Mouse (Mus musculus) embryonic facial prominence, embryonic 14.5 days (tissue): ENCODE data around the gene Kcnh3. TPM values are rescaled to one million over a fixed set of nuclear protein-coding genes. Genes with fewer than 3 reads are reported as not detected.

Experiments
- ATAC-seq: fragments of 200-750 bp; cut with Nextera tagmentation; 2 replicates; pipeline ENCODE4 v1.8.0; 2017; ENCODE audit warnings: low read depth, moderate number of reproducible peaks, moderate TSS enrichment
- DNase-seq: peaks from one replicate; pipeline ENCODE4 v3.0.0-alpha.2; 2015; ENCODE audit warnings: low spot score
- H3K27ac ChIP-seq: fragments of 300-500 bp; sonication (generic); replicated peaks from 2 replicates; pipeline ENCODE4 v1.5.1; 2014; ENCODE audit warnings: low read depth, mild to moderate bottlenecking, low read length, moderate library complexity
- H3K27me3 ChIP-seq: fragments of 300-500 bp; sonication (generic); replicated peaks from 2 replicates; pipeline ENCODE4 v1.6.1; 2014; ENCODE audit warnings: low read length; ENCODE audit not compliant: control insufficient read depth, insufficient read depth
- H3K36me3 ChIP-seq: fragments of 300-500 bp; sonication (generic); 2 replicates; pipeline ENCODE4 v1.6.1; 2014; ENCODE audit warnings: low read length, mixed read lengths; ENCODE audit not compliant: control insufficient read depth, insufficient read depth
- H3K4me1 ChIP-seq: fragments of 300-500 bp; sonication (generic); 2 replicates; pipeline ENCODE4 v1.6.1; 2014; ENCODE audit warnings: antibody characterized with exemption, low read length; ENCODE audit not compliant: control insufficient read depth, insufficient read depth
- H3K4me2 ChIP-seq: fragments of 300-500 bp; sonication (generic); 2 replicates; pipeline ENCODE4 v1.6.1; 2014; ENCODE audit warnings: low read depth, mild to moderate bottlenecking, low read length, moderate library complexity, mixed read lengths
- H3K4me3 ChIP-seq: fragments of 300-500 bp; sonication (generic); 2 replicates; pipeline ENCODE4 v1.5.1; 2014; ENCODE audit warnings: low read depth, mild to moderate bottlenecking, low read length
- H3K9ac ChIP-seq: fragments of 300-500 bp; sonication (generic); 2 replicates; pipeline ENCODE4 v1.6.1; 2014; ENCODE audit warnings: low read depth, mild to moderate bottlenecking, low read length, moderate library complexity, mixed read lengths
- H3K9me3 ChIP-seq: fragments of 300-500 bp; sonication (generic); 2 replicates; pipeline ENCODE4 v1.6.1; 2016; ENCODE audit warnings: low read length; ENCODE audit not compliant: control insufficient read depth
- WGBS: fragments of 180-500 bp; shearing (Covaris S2); extraction: QIAGEN DNeasy Blood & Tissue Kit; methylation state at CpG from one replicate; pipeline ENCODE4 v1.1.7; 2014; 5-methylcytosine and 5-hydroxymethylcytosine counted together
- polyA plus RNA-seq: library from polyadenylated mRNA; unstranded; fragments of >200 nt; fragmentation: Nextera tagmentation; extraction: Ambion mirVana; gene quantifications from 2 replicates; pipeline ENCODE4 v1.2.1, GENCODE M21; 2014

Gene Kcnh3
- polyA plus RNA-seq, 1 experiment from 2014 or later, result 1.5 TPM

DNA sequence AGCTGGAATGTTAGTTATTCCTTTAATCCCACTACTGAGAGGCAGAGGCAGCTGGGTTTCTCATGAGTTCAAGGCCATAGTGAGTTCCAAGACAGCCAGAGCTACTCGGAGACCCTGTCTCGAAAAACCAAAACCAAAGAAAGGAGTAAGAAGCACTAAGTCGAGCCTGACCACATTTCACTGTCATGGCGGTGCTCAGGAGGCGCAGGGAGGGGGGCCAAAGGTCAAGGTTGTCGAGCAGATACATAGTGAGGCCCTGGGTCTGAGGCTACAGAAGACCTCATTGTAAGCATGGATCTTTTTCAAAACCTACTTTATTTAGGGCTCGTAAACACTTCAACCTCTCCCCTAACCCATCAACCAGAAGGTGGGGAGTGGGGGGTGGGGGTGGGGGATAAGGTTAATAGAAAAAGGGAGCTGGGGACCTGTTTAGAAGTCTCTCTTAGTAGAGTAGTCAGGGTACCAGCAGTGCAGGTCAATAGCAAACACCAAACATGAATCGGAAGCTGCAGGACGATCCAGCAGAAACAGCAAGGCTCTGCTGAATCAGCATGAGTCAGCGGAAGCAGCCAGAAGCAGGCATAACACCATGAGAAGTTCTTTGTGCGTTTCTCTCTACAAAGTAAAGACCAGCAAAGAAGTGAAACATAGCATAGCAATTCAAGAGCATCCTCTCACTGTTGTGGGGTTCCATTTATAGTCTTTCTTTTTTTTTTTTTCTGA, 8.8 kb upstream of the Kcnh3 start:
- H3K36me3 ChIP-seq, result peaks cover 31% of the 10 kb centered on the region
- no peak overlapping the region for H3K27ac ChIP-seq
- 87% methylated on average over 11 of the region's 11 CpGs for WGBS
- H3K9me3 ChIP-seq, result no peaks in the 10 kb centered on the region
- no peak overlapping the region for H3K9ac ChIP-seq
- DNase-seq (no peak), ATAC-seq (no peak)
- no peak overlapping the region for H3K4me3 ChIP-seq
- H3K4me2 ChIP-seq, result no peak overlapping the region
- H3K27me3 ChIP-seq, result no peaks in the 10 kb centered on the region
- no peaks in the 10 kb centered on the region for H3K4me1 ChIP-seq

DNA sequence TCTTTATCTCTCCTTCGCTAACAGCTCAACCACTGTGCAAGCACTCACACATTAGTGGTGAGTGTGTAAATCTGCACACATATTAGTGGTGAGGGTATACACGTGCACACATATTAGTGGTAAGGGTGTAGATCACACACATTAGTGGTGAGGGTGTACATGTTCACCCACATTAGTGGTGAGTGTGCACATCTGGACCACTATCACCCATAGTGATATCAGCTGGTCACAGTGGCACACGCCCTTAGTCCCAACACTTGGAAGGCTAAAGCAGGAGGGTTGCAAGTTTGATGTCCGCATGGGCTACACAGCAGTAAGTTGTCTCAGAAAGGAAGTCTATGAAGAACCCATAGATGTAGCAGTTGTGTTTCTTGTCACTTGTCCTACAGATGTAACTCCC, 7.0 kb upstream of the Kcnh3 start:
- Histone ChIP-seq H3K9ac (no peak overlapping the region), H3K4me3 (no peak overlapping the region), H3K36me3 (peaks cover 15% of the 10 kb centered on the region), H3K27ac (no peak overlapping the region), H3K4me1 (peaks cover 2% of the 10 kb centered on the region; the same call in 1 of the 2 replicates), H3K9me3 (no peaks in the 10 kb centered on the region), H3K4me2 (no peak overlapping the region), H3K27me3 (peaks cover 16% of the 10 kb centered on the region)
- ATAC-seq, result no peak
- no peak for DNase-seq
- WGBS, result 89% methylated on average over 4 of the region's 4 CpGs

DNA sequence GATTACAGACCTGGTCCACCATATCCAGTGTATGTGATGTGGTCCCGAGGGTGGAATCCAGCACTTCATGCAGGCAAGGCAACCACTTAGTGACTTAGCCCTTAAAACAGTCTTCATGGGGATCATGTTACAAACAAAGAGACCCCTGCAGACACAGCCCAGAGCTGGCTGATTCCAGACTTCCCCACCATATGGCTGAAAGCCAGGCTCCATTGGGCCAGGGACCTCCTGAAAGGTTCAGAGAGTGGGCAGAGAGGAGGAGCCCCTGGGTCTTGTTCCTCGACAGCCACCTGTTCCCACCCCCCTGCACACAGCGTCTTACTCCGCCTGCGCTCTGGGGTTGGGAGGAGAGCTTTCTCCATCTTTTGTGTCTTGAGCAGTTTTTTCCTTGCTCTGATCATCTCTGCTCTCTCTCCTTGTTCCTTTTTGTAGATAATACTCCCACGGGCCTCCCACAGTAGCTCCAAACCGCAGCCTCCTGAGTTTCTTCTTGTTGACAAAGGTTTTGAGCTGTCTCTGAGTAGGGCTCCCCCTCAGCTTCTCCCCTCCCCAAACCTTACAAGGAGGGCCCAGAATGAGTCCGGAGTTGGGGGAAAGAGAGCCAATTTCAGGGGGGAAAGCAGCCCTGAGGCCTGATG, 3.2 kb upstream of the Kcnh3 start:
- H3K27me3 ChIP-seq, result peaks cover 54% of the 10 kb centered on the region
- no peaks in the 10 kb centered on the region for H3K9me3 ChIP-seq
- peaks cover 18% of the 10 kb centered on the region for H3K4me1 ChIP-seq
- no peak overlapping the region for H3K27ac ChIP-seq
- WGBS, result 7% methylated on average over 8 of the region's 8 CpGs
- no peak overlapping the region for H3K4me2 ChIP-seq
- DNase-seq, result peak; percentile 50
- no peak overlapping the region for H3K4me3 ChIP-seq
- no peaks in the 10 kb centered on the region for H3K36me3 ChIP-seq
- H3K9ac ChIP-seq, result 0 out of 2 replicates have a peak overlapping the region, but pooled peaks have one; percentile 14
- ATAC-seq, result no peak

DNA sequence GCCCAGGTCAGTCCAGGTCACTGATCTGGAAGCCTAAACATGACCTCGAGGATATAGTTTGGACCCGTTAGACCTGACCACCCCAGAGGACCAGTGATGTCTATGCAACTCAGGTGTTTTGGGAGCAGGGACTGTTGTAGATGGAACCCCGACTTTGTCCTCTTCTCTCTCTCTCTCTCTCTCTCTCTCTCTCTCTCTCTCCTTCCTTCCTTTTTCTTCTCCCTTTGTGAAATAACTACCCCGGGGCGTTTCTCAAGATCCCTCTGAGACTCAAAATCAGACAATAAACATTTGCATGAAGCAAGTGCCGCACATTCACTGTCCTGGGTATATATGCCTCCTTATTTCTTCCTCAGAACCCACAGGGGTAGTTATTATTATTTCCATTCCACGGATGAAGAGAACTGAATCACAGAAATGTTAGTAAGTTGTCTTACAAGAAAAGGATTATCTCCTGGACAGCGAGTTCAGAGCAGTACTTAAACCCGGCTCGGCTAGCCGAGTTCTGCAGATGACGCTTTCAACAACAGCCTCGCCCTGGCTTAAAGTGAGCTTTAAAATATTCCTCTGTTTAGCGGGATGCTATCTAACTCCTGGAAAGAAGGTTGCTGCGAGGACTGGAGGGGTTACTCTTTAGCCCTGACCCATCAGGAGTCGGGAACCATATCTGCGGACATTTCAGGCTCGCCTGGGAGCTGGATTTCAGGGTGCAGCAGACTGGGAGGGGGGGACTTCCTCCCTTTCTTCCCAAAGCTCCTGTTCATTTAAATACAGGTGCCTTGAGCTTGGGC, 1.7 kb upstream of the Kcnh3 start:
- H3K4me3 ChIP-seq, result peak overlapping the region; percentile 49
- H3K4me1 ChIP-seq, result peaks cover 18% of the 10 kb centered on the region

DNA sequence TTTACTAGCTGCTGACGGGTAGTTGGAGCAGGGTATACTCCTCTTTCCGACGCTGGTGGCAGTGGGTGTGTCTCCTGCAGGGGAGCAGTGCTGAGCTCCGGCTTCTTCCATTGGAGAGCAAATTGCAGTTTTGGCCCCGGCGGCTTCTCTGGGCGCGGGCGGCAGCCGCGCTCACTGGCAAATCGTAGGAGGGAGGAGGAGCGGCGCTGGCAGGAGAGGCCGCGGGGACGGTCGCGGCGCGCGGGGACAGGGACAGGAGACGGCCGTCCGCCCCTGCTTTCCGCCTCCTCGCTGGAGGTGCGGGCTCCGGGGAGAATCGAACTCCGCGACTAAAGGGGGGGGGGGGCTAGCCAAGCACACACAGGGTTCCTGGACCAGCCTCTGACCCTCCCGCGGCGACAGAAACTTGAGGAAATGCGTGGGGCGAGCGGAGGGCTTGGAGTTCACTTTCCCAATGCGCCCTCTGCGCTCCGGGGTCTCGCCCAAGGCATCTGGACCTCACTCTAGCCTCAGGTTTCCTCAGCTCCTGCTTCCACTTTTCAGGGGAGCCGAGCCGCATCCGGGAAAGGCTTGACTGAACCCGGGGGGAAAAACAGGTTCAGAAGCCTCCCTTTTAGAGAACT, 965 bp upstream of the Kcnh3 start:
- Histone ChIP-seq H3K27ac (no peak overlapping the region), H3K4me3 (peak overlapping the region; percentile 49), H3K36me3 (no peaks in the 10 kb centered on the region), H3K4me2 (peak overlapping the region; percentile 81), H3K9ac (peak overlapping the region; percentile 60), H3K27me3 (peaks cover 75% of the 10 kb centered on the region), H3K4me1 (peaks cover 18% of the 10 kb centered on the region), H3K9me3 (no peaks in the 10 kb centered on the region)
- 2% methylated on average over 19 of the region's 46 CpGs for WGBS
- DNase-seq, result peak; percentile 60
- peak; percentile 24; the same call in 1 of the 2 replicates for ATAC-seq

More for the DNA sequence above, 1.7 kb upstream of the Kcnh3 start:
- no peaks in the 10 kb centered on the region for H3K36me3 ChIP-seq
- no peaks in the 10 kb centered on the region for H3K9me3 ChIP-seq
- peak overlapping the region; percentile 81 for H3K4me2 ChIP-seq
- whole genome bisulfite sequencing, result 5% methylated on average over 18 of the region's 18 CpGs
- peak; percentile 10 for DNase-seq
- ATAC-seq, result no peak
- peaks cover 69% of the 10 kb centered on the region for H3K27me3 ChIP-seq
- H3K9ac ChIP-seq, result peak overlapping the region; percentile 60
- no peak overlapping the region for H3K27ac ChIP-seq

DNA sequence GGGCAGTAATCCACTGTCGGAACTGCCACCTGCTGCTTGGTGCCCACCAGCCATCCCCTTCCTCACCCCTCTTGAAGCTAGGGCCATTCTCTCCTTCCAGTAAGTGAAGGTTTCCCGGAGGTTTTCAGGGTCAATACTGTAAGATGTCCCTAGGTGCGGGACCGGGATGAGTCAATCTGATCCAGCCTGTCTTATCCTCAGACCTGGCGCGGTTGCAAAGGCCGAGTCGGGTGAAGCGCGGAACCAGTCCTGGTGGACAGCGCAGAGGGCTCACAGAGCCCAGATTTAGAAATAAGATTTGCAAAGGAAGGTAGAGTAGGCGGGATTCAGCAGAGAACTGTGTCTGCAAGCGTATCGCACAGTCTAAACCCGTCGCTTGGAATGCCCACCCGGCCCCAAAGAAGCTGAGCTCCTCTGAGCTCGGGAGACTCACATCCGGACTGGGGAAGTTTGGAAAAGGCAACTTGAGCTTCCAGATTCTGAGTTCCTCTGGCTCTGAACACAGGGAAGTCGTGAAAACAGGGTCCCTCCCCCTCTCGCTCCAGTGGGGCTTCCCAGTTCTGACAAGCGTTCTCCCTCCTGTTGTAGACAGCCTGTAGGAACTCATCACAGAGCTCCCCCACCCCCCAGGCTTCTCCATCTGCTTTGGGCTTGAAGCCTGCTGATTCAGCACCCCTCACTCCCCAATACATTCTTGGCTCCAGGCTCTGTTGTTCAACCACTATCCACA, 585 bp downstream of the Kcnh3 start:
- Histone ChIP-seq H3K4me3 (peak overlapping the region; percentile 49), H3K9ac (peak overlapping the region; percentile 60; the same call in 1 of the 2 replicates), H3K4me2 (peak overlapping the region; percentile 81), H3K9me3 (no peaks in the 10 kb centered on the region), H3K27ac (no peak overlapping the region), H3K36me3 (no peaks in the 10 kb centered on the region), H3K27me3 (peaks cover 81% of the 10 kb centered on the region), H3K4me1 (peaks cover 18% of the 10 kb centered on the region)
- DNase-seq (peak; percentile 67), ATAC-seq (no peak; the same call in 1 of the 2 replicates)
- WGBS, result under 1% methylated on average over 22 of the region's 22 CpGs

DNA sequence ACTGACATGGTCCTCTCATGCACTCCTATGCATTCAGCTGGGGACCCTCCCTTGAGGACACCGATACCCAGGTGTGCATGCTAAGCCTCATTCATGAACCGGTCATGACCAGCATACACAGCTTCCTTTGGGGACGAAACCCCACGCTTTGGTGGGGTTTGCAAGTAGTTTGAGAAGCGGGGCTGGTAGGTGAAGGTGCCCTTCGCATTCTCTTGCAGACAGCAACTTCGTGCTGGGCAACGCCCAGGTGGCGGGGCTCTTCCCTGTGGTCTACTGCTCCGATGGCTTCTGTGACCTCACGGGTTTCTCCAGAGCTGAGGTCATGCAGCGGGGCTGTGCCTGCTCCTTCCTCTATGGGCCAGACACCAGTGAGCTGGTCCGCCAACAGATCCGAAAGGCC, 1.4 kb downstream of the Kcnh3 start:
- ATAC-seq (no peak), DNase-seq (no peak)
- H3K9me3 ChIP-seq, result no peaks in the 10 kb centered on the region
- H3K27me3 ChIP-seq, result peaks cover 84% of the 10 kb centered on the region
- H3K4me2 ChIP-seq, result peak overlapping the region; percentile 81
- peak overlapping the region; percentile 49; the same call in 1 of the 2 replicates for H3K4me3 ChIP-seq
- no peaks in the 10 kb centered on the region for H3K36me3 ChIP-seq
- no peak overlapping the region for H3K27ac ChIP-seq
- H3K9ac ChIP-seq, result no peak overlapping the region; the same call in 1 of the 2 replicates
- H3K4me1 ChIP-seq, result peaks cover 18% of the 10 kb centered on the region
- 22% methylated on average over 14 of the region's 14 CpGs for WGBS

DNA sequence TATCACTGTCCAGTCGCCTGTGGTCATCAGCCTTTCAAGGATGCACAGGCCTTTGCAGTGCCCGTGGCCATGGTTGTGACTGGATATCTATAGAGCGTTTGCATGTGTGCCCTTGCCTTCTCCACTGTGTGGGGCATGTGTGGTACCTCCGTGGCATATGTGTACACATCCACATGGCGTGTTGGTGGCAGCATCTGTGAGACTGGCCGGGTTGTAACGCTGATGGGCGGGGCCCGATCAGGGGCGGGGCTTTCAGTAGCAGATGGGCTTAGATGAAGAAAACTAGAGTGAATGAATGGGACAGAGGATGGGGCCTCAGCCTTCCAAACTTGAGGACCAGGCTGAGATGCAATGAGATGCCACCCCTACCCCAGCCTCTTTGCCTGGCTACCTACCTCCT, 7.3 kb downstream of the Kcnh3 start:
- Histone ChIP-seq H3K9ac (no peak overlapping the region), H3K36me3 (no peaks in the 10 kb centered on the region), H3K27ac (no peak overlapping the region), H3K4me2 (no peak overlapping the region), H3K4me3 (no peak overlapping the region), H3K4me1 (no peaks in the 10 kb centered on the region), H3K27me3 (peaks cover 33% of the 10 kb centered on the region), H3K9me3 (no peaks in the 10 kb centered on the region)
- no peak for DNase-seq
- 69% methylated on average over 10 of the region's 10 CpGs for WGBS
- ATAC-seq, result no peak
